Mouse (Mus musculus): Measurements from ENCODE around the gene Fgf8.

DNA sequence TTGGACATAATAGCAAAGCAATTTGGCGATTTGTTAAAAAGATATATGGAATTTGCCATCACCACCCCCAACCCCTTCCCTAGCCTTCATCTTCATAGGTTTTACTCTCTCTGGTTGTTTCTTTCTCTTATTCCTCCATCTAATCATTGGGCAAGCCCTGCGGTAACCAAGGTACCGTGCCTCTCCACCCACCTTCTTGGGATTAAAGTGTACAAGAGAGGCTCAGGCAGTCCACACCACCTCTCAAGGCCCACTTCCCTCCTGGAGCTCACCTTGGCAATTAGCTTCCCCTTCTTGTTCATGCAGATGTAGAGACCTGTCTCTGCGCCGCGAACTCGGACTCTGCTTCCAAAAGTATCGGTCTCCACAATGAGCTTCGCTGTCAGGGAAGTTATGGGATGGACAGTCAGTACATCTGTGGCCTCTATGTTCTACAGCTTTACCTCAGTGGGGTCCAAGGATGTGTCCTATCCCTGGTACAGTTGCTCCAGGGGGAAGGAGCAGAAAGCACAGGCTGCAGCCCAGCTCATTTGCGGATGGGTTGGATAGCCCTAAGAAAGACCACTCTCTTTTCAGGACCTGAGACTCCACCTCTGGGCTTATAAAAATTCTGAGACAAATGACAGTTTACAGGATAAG is 4.8 kb downstream of the Fgf8 start:
- TF ChIP-seq POLR2A (IDR thresholded peaks at IDR 0.05; ENCODE audit: borderline replicate concordance, control insufficient read depth, low read depth, low read length), result no peak
- no peak for TF ChIP-seq CTCF (IDR thresholded peaks at IDR 0.05; ENCODE audit: control insufficient read depth, insufficient read depth, low read length)

All from bone marrow, adult 2 months (tissue).